Mouse (Mus musculus) activated CD4-positive, CD25-positive, alpha-beta regulatory T cell (primary cell): Measurements from ENCODE around the gene Il13ra2. TPM values are rescaled to one million over a fixed set of nuclear protein-coding genes. Genes with fewer than 3 reads are reported as not detected.

Source experiments
- polyA plus RNA-seq, 2 experiments: library from polyadenylated mRNA; unstranded; fragments of 100-300 nt; shearing (Covaris generic); gene quantifications; one replicate each; pipeline ENCODE4 v1.2.1; 2017

Il13ra2 gene
- not detected for polyA plus RNA-seq

DNA sequence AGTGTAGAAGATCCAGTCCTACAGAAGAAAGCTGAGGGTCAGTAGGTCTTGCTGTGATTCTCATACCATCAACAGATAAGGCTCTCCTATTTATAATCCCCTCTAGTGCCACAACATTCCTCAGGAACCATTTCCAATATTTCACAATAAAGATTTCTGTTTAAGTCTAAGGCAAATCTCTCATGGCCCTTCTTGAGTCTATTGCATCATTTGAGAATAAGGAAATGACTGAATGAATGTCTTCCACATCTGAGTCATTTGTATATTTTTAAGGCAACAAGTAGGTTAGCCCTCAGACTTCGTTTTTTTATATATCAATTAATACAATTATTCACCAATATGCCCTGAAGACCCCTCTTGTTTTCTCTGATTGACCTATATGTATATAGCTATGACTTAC, at the start of gene Il13ra2:
TSS of gene Il13ra2 (minus strand) at position 64 of the 400 bp plus-strand sequence.

GRCm38 (mm10) chrX:147453610-147454009, 24.6 kb upstream of the Il13ra2 start, which contains the start of gene Vmn1r239-ps:
Vmn1r239-ps (minus strand) TSS chrX:147453710.

Other genes with a start within 250 kb of the Il13ra2 start
- not detected for gene Vmn1r239-ps, start 24.5 kb upstream of the Il13ra2 start, polyA plus RNA-seq
- not detected for gene Lrch2, start 124.9 kb upstream of the Il13ra2 start, polyA plus RNA-seq